Mouse (Mus musculus): ENCODE measurements around the gene Renbp. TPM values are rescaled to one million over a fixed set of nuclear protein-coding genes. Genes with fewer than 3 reads are reported as not detected.
A peak's percentile ranks its signal among the peaks of the same experiment; 100 is the strongest.

The Renbp gene
- polyA plus RNA-seq, 1 experiment from 2014 or later, result 23.3 TPM

GRCm38 (mm10) chrX:73954988-73955387, 24.3 kb upstream of the Renbp start:
- no peaks in the 10 kb centered on the region for H3K27me3 ChIP-seq (ENCODE audit: low read depth, poor library complexity, severe bottlenecking)
- no peak for DNase-seq (ENCODE audit: low spot score)
- no peaks in the 10 kb centered on the region for H3K9me3 ChIP-seq (replicated peaks)
- H3K36me3 ChIP-seq, result peaks cover 100% of the 10 kb centered on the region
- H3K27ac ChIP-seq (replicated peaks), result no peak overlapping the region
- WGBS, result 95% methylated on average over 6 of the region's 6 CpGs
- no peaks in the 10 kb centered on the region for H3K4me1 ChIP-seq
- no peak overlapping the region for H3K4me3 ChIP-seq

- no peaks in the 10 kb centered on the region for H3K4me1 ChIP-seq
- 85% methylated on average over 5 of the region's 5 CpGs for WGBS
- peaks cover 100% of the 10 kb centered on the region for H3K36me3 ChIP-seq
- DNase-seq (ENCODE audit: low spot score), result no peak
- no peak overlapping the region for H3K27ac ChIP-seq (replicated peaks)
- H3K27me3 ChIP-seq (ENCODE audit: low read depth, poor library complexity, severe bottlenecking), result no peaks in the 10 kb centered on the region
- H3K9me3 ChIP-seq (replicated peaks), result no peaks in the 10 kb centered on the region
- H3K4me3 ChIP-seq, result no peak overlapping the region
Measured at GRCm38 (mm10) chrX:73952603-73953002, 22.0 kb upstream of the Renbp start.

GRCm38 (mm10) chrX:73949341-73949740, 18.7 kb upstream of the Renbp start:
- DNase-seq (ENCODE audit: low spot score), result no peak
- Histone ChIP-seq H3K36me3 (peaks cover 100% of the 10 kb centered on the region), H3K27me3 (ENCODE audit: low read depth, poor library complexity, severe bottlenecking) (no peaks in the 10 kb centered on the region), H3K9me3 (replicated peaks) (no peaks in the 10 kb centered on the region), H3K4me3 (no peak overlapping the region), H3K4me1 (no peaks in the 10 kb centered on the region), H3K27ac (replicated peaks) (no peak overlapping the region)
- 93% methylated on average over 10 of the region's 10 CpGs for WGBS

GRCm38 (mm10) chrX:73948647-73949046, 18.0 kb upstream of the Renbp start:
- WGBS, result 41% methylated on average over 4 of the region's 4 CpGs
- peaks cover 100% of the 10 kb centered on the region for H3K36me3 ChIP-seq
- H3K27ac ChIP-seq (replicated peaks), result no peak overlapping the region
- peak; percentile 49 for DNase-seq (ENCODE audit: low spot score)
- no peaks in the 10 kb centered on the region for H3K27me3 ChIP-seq (ENCODE audit: low read depth, poor library complexity, severe bottlenecking)
- no peak overlapping the region for H3K4me3 ChIP-seq
- no peaks in the 10 kb centered on the region for H3K9me3 ChIP-seq (replicated peaks)
- no peaks in the 10 kb centered on the region for H3K4me1 ChIP-seq

- Histone ChIP-seq H3K4me1 (no peaks in the 10 kb centered on the region), H3K36me3 (peaks cover 100% of the 10 kb centered on the region), H3K9me3 (replicated peaks) (no peaks in the 10 kb centered on the region), H3K27me3 (ENCODE audit: low read depth, poor library complexity, severe bottlenecking) (no peaks in the 10 kb centered on the region), H3K4me3 (no peak overlapping the region), H3K27ac (replicated peaks) (no peak overlapping the region)
- WGBS, result 84% methylated on average over 6 of the region's 6 CpGs
- DNase-seq (ENCODE audit: low spot score), result no peak
Measured at GRCm38 (mm10) chrX:73946896-73947295, 16.2 kb upstream of the Renbp start.

GRCm38 (mm10) chrX:73942294-73942693, 11.6 kb upstream of the Renbp start:
- Histone ChIP-seq H3K4me1 (no peaks in the 10 kb centered on the region), H3K4me3 (no peak overlapping the region), H3K36me3 (peaks cover 62% of the 10 kb centered on the region), H3K27ac (replicated peaks) (no peak overlapping the region), H3K27me3 (ENCODE audit: low read depth, poor library complexity, severe bottlenecking) (no peaks in the 10 kb centered on the region), H3K9me3 (replicated peaks) (no peaks in the 10 kb centered on the region)
- 83% methylated on average over 2 of the region's 2 CpGs for WGBS
- DNase-seq (ENCODE audit: low spot score), result no peak

- Histone ChIP-seq H3K27me3 (ENCODE audit: low read depth, poor library complexity, severe bottlenecking) (no peaks in the 10 kb centered on the region), H3K4me1 (no peaks in the 10 kb centered on the region), H3K9me3 (replicated peaks) (no peaks in the 10 kb centered on the region), H3K36me3 (peaks cover 58% of the 10 kb centered on the region), H3K27ac (replicated peaks) (no peak overlapping the region), H3K4me3 (no peak overlapping the region)
- no peak for DNase-seq (ENCODE audit: low spot score)
- 96% methylated on average over 2 of the region's 2 CpGs for WGBS
Measured at GRCm38 (mm10) chrX:73941860-73942259, 11.2 kb upstream of the Renbp start.

- Histone ChIP-seq H3K4me1 (peaks cover 3% of the 10 kb centered on the region; the same call in 1 of the 2 replicates), H3K9me3 (replicated peaks) (no peaks in the 10 kb centered on the region), H3K36me3 (no peaks in the 10 kb centered on the region), H3K27ac (replicated peaks) (no peak overlapping the region), H3K27me3 (ENCODE audit: low read depth, poor library complexity, severe bottlenecking) (no peaks in the 10 kb centered on the region), H3K4me3 (no peak overlapping the region)
- DNase-seq (ENCODE audit: low spot score), result no peak
- WGBS, result 85% methylated on average over 2 of the region's 2 CpGs
Measured at GRCm38 (mm10) chrX:73931871-73932270, 1.2 kb upstream of the Renbp start.

GRCm38 (mm10) chrX:73922550-73922882, 8.1 kb downstream of the Renbp start:
- H3K9me3 ChIP-seq (replicated peaks), result no peaks in the 10 kb centered on the region; the same call in 1 of the 2 replicates
- no peaks in the 10 kb centered on the region for H3K27me3 ChIP-seq (ENCODE audit: low read depth, poor library complexity, severe bottlenecking)
- H3K4me1 ChIP-seq, result peaks cover 7% of the 10 kb centered on the region
- peak overlapping the region; percentile 88 for H3K27ac ChIP-seq (replicated peaks)
- peak overlapping the region; percentile 66 for H3K4me3 ChIP-seq
- H3K36me3 ChIP-seq, result peaks cover 27% of the 10 kb centered on the region
- no peak for DNase-seq (ENCODE audit: low spot score)
- 74% methylated on average over 8 of the region's 8 CpGs for WGBS

- Histone ChIP-seq H3K36me3 (peaks cover 32% of the 10 kb centered on the region), H3K4me3 (peak within 1 kb of the TSS; percentile 66), H3K27me3 (ENCODE audit: low read depth, poor library complexity, severe bottlenecking) (no peaks in the 10 kb centered on the region), H3K27ac (replicated peaks) (peak within 1 kb of the TSS; percentile 88), H3K4me1 (peaks cover 7% of the 10 kb centered on the region), H3K9me3 (replicated peaks) (no peaks in the 10 kb centered on the region; the same call in 1 of the 2 replicates)
- 16% methylated on average over 43 of the region's 43 CpGs for WGBS
- DNase-seq (ENCODE audit: low spot score), result peak; percentile 85
Measured at GRCm38 (mm10) chrX:73921823-73922549, 8.7 kb downstream of the Renbp start, which contains the start of the genes Arhgap4 and Naa10. Gene Arhgap4, minus strand, starts transcription at chrX:73921870. Gene Naa10, minus strand, starts transcription at chrX:73921944.

GRCm38 (mm10) chrX:73921285-73921822, 9.3 kb downstream of the Renbp start:
- WGBS, result 16% methylated on average over 34 of the region's 34 CpGs
- H3K36me3 ChIP-seq, result peaks cover 36% of the 10 kb centered on the region
- DNase-seq (ENCODE audit: low spot score), result no peak

GRCm38 (mm10) chrX:73918631-73919030, 12.0 kb downstream of the Renbp start:
- Histone ChIP-seq H3K4me3 (no peak overlapping the region), H3K27me3 (ENCODE audit: low read depth, poor library complexity, severe bottlenecking) (no peaks in the 10 kb centered on the region), H3K9me3 (replicated peaks) (no peaks in the 10 kb centered on the region; the same call in 1 of the 2 replicates), H3K36me3 (peaks cover 36% of the 10 kb centered on the region), H3K4me1 (peaks cover 11% of the 10 kb centered on the region), H3K27ac (replicated peaks) (no peak overlapping the region)
- 86% methylated on average over 5 of the region's 5 CpGs for WGBS
- DNase-seq (ENCODE audit: low spot score), result no peak

More at GRCm38 (mm10) chrX:73921285-73921822, 9.3 kb downstream of the Renbp start:
- Histone ChIP-seq H3K27ac (replicated peaks) (peak overlapping the region; percentile 88), H3K4me1 (peaks cover 7% of the 10 kb centered on the region), H3K4me3 (peak overlapping the region; percentile 66), H3K27me3 (ENCODE audit: low read depth, poor library complexity, severe bottlenecking) (no peaks in the 10 kb centered on the region), H3K9me3 (replicated peaks) (no peaks in the 10 kb centered on the region; the same call in 1 of the 2 replicates)

- whole genome bisulfite sequencing, result 82% methylated on average over 8 of the region's 8 CpGs
- Histone ChIP-seq H3K9me3 (replicated peaks) (no peaks in the 10 kb centered on the region; the same call in 1 of the 2 replicates), H3K4me3 (no peak overlapping the region), H3K4me1 (peaks cover 11% of the 10 kb centered on the region), H3K36me3 (peaks cover 36% of the 10 kb centered on the region), H3K27me3 (ENCODE audit: low read depth, poor library complexity, severe bottlenecking) (no peaks in the 10 kb centered on the region), H3K27ac (replicated peaks) (no peak overlapping the region)
- no peak for DNase-seq (ENCODE audit: low spot score)
Measured at GRCm38 (mm10) chrX:73916945-73917344, 13.7 kb downstream of the Renbp start.
